Mouse (Mus musculus) fibroblast of lung, adult 2 months (primary cell): ENCODE data around the gene Cadm2.

Experiments
- DNase-seq: peaks from one replicate; pipeline ENCODE4 v3.0.0-alpha.2; 2011; ENCODE audit warnings: low read depth

Gene Cadm2

GRCm38 (mm10) chr16:67509079-67509478, 111.6 kb downstream of the Cadm2 start:
- no peak for DNase-seq

- DNase-seq: no peak
These were observed 138.2 kb downstream of the Cadm2 start for GRCm38 (mm10) chr16:67482542-67482941.

GRCm38 (mm10) chr16:67467041-67467440, 153.7 kb downstream of the Cadm2 start:
- no peak for DNase-seq

- no peak for DNase-seq
These were observed 184.4 kb downstream of the Cadm2 start for GRCm38 (mm10) chr16:67436301-67436700.

- no peak for DNase-seq
These were observed 195.3 kb downstream of the Cadm2 start for GRCm38 (mm10) chr16:67425371-67425770.

GRCm38 (mm10) chr16:67410926-67411325, 209.8 kb downstream of the Cadm2 start:
- DNase-seq: no peak

GRCm38 (mm10) chr16:67410482-67410881, 210.2 kb downstream of the Cadm2 start:
- no peak for DNase-seq

GRCm38 (mm10) chr16:67367745-67368144, 253.0 kb downstream of the Cadm2 start:
- no peak for DNase-seq

- DNase-seq: no peak
These were observed 272.7 kb downstream of the Cadm2 start for GRCm38 (mm10) chr16:67348011-67348410.

- no peak for DNase-seq
These were observed 273.1 kb downstream of the Cadm2 start for GRCm38 (mm10) chr16:67347561-67347960.

GRCm38 (mm10) chr16:67346621-67347290, 274.0 kb downstream of the Cadm2 start:
- no peak for DNase-seq

- DNase-seq: no peak
These were observed 276.5 kb downstream of the Cadm2 start for GRCm38 (mm10) chr16:67344194-67344593.

GRCm38 (mm10) chr16:67311033-67311432, 309.7 kb downstream of the Cadm2 start:
- DNase-seq: no peak

GRCm38 (mm10) chr16:67284664-67285063, 336.0 kb downstream of the Cadm2 start:
- DNase-seq: no peak

- no peak for DNase-seq
These were observed 377.1 kb downstream of the Cadm2 start for GRCm38 (mm10) chr16:67243598-67243997.

- no peak for DNase-seq
These were observed 385.8 kb downstream of the Cadm2 start for GRCm38 (mm10) chr16:67234862-67235261.

GRCm38 (mm10) chr16:67226696-67227095, 394.0 kb downstream of the Cadm2 start:
- DNase-seq: no peak

- DNase-seq: no peak
These were observed 417.4 kb downstream of the Cadm2 start for GRCm38 (mm10) chr16:67203329-67203728.

- no peak for DNase-seq
These were observed 427.8 kb downstream of the Cadm2 start for GRCm38 (mm10) chr16:67192852-67193415.

- DNase-seq: no peak
These were observed 428.3 kb downstream of the Cadm2 start for GRCm38 (mm10) chr16:67192395-67192794.

GRCm38 (mm10) chr16:67186322-67186721, 434.4 kb downstream of the Cadm2 start:
- DNase-seq: no peak

- no peak for DNase-seq
These were observed 437.8 kb downstream of the Cadm2 start for GRCm38 (mm10) chr16:67182958-67183357.

- no peak for DNase-seq
These were observed 445.3 kb downstream of the Cadm2 start for GRCm38 (mm10) chr16:67175386-67175785.

GRCm38 (mm10) chr16:67162211-67162790, 458.4 kb downstream of the Cadm2 start:
- no peak for DNase-seq
